ENCODE assay signal across 15 mouse cellular contexts in genomic region chr4:122909572-122910189, GRCm38 (mm10). TPM values are rescaled to one million over a fixed set of nuclear protein-coding genes. Genes with fewer than 3 reads are reported as not detected.
DNase-seq lines count a peak whose midpoint lies in the region; ATAC-seq lines count a peak whose summit lies in the region.
"Had no signal": no experiment of that assay in that cellular context is flagged by ENCODE, and none has a peak within 500 bp of the region (broad histone marks: within the 10 kb centered on the region; RNA-seq: fewer than 3 reads in every experiment).

No protein-coding gene starts in this region.

- no peaks in the 10 kb centered on the region for H3K36me3 ChIP-seq in kidney, embryonic 16.5 days (ENCODE audit: insufficient read depth, low read length)
- no peaks in the 10 kb centered on the region for H3K36me3 ChIP-seq in liver, embryonic 12.5 days
- H3K36me3 ChIP-seq in heart, embryonic 12.5 days, result no peaks in the 10 kb centered on the region
- H3K36me3 ChIP-seq: embryonic facial prominence, embryonic 12.5 days; intestine, embryonic 15.5 days; limb, embryonic 13.5 days had no signal

- no peak overlapping the region for H3K4me3 ChIP-seq in kidney, embryonic 16.5 days (ENCODE audit: low read length)
- no peak overlapping the region for H3K4me3 ChIP-seq in liver, embryonic 12.5 days
- H3K4me3 ChIP-seq in heart, embryonic 12.5 days, result no peak overlapping the region
- H3K4me3 ChIP-seq: embryonic facial prominence, embryonic 12.5 days; intestine, embryonic 15.5 days; limb, embryonic 13.5 days had no signal

- no peak overlapping the region for H3K4me2 ChIP-seq in kidney, embryonic 16.5 days (replicated peaks; ENCODE audit: low read depth, low read length)
- no peak overlapping the region for H3K4me2 ChIP-seq in liver, embryonic 12.5 days
- no peak overlapping the region for H3K4me2 ChIP-seq in heart, embryonic 12.5 days
- H3K4me2 ChIP-seq: embryonic facial prominence, embryonic 12.5 days; intestine, embryonic 15.5 days; limb, embryonic 13.5 days had no signal

- H3K9ac ChIP-seq in kidney, embryonic 16.5 days (replicated peaks; ENCODE audit: low read length), result no peak overlapping the region
- no peak overlapping the region for H3K9ac ChIP-seq in liver, embryonic 12.5 days
- H3K9ac ChIP-seq in heart, embryonic 12.5 days, result no peak overlapping the region
- H3K9ac ChIP-seq: embryonic facial prominence, embryonic 12.5 days; intestine, embryonic 15.5 days; limb, embryonic 13.5 days had no signal

- intact Hi-C loops in heart, postnatal 36 days (cut with DNase I), result loop anchor here (2.0 to 5.0 kb wide), 2 partner anchors 75 to 173 kb away; no protein-coding TSS in a partner anchor

- no peak overlapping the region for H3K27ac ChIP-seq in kidney, embryonic 16.5 days (ENCODE audit: low read length)
- H3K27ac ChIP-seq in liver, embryonic 12.5 days, result no peak overlapping the region
- H3K27ac ChIP-seq in heart, embryonic 12.5 days (ENCODE audit: poor library complexity, severe bottlenecking), result no peak overlapping the region
- H3K27ac ChIP-seq: embryonic facial prominence, embryonic 12.5 days; intestine, embryonic 15.5 days; limb, embryonic 13.5 days had no signal

- H3K4me1 ChIP-seq in kidney, embryonic 16.5 days (ENCODE audit: insufficient read depth, low read length), result no peaks in the 10 kb centered on the region
- no peaks in the 10 kb centered on the region for H3K4me1 ChIP-seq in liver, embryonic 12.5 days
- peaks cover 7% of the 10 kb centered on the region; the same call in 1 of the 2 replicates for H3K4me1 ChIP-seq in heart, embryonic 12.5 days (replicated peaks)
- H3K4me1 ChIP-seq: embryonic facial prominence, embryonic 12.5 days; intestine, embryonic 15.5 days had no signal

- WGBS in kidney, embryonic 16.5 days, result 49% methylated on average over 12 of the region's 12 CpGs
- 63% methylated on average over 12 of the region's 12 CpGs for WGBS in liver, embryonic 12.5 days (ENCODE audit: insufficient replicate concordance)
- WGBS in heart, embryonic 12.5 days, result 51% methylated on average over 12 of the region's 12 CpGs

- ATAC-seq in kidney, embryonic 16.5 days (ENCODE audit: low FRiP score, low TSS enrichment), result 0 out of 2 replicates have a peak, but pooled peaks have one; percentile 39
- no peak for ATAC-seq in liver, embryonic 12.5 days
- no peak for ATAC-seq in heart, embryonic 12.5 days (ENCODE audit: insufficient number of reproducible peaks, low FRiP score)
- ATAC-seq: intestine, embryonic 15.5 days; Patski had no signal

- no peaks in the 10 kb centered on the region for H3K27me3 ChIP-seq in kidney, embryonic 16.5 days (ENCODE audit: insufficient read depth, low read length)
- no peaks in the 10 kb centered on the region for H3K27me3 ChIP-seq in liver, embryonic 12.5 days (replicated peaks)
- no peaks in the 10 kb centered on the region for H3K27me3 ChIP-seq in heart, embryonic 12.5 days (replicated peaks)
- H3K27me3 ChIP-seq: embryonic facial prominence, embryonic 12.5 days; intestine, embryonic 15.5 days; limb, embryonic 13.5 days; Patski had no signal

- no peak for DNase-seq in kidney, postnatal 14 days
- peak; percentile 39 to 70 for DNase-seq in frontal cortex, adult 2 months (ENCODE audit: extremely low spot score in 1 of 2, low spot score in 1 of 2)
- peak; percentile 34 to 44 for DNase-seq in layer of hippocampus, postnatal 25 days (ENCODE audit: extremely low spot score in 1 of 2, low spot score in 1 of 2)
- DNase-seq in right cerebral cortex, postnatal 10 days (ENCODE audit: low spot score in 2 of 2), result peak; percentile 70 to 80
- no peak for DNase-seq in heart, postnatal 36 days
- DNase-seq: heart, adult 11 months; lung, postnatal 10 days; spleen, adult 18-20 months had no signal

- peaks cover 11% of the 10 kb centered on the region; the same call in 1 of the 2 replicates for H3K9me3 ChIP-seq in kidney, embryonic 16.5 days (ENCODE audit: low read length)
- H3K9me3 ChIP-seq in liver, embryonic 12.5 days (replicated peaks), result peaks cover 13% of the 10 kb centered on the region; the same call in 1 of the 2 replicates
- H3K9me3 ChIP-seq in heart, embryonic 12.5 days (replicated peaks), result peaks cover 19% of the 10 kb centered on the region

RNA-seq across cellular contexts. Expression of gene Cap1, which starts 23.8 kb away (rescaled TPM):
- polyA plus RNA-seq in kidney, embryonic 16.5 days (2015; fragmentation: Nextera tagmentation; extraction: Ambion mirVana), result 79.7 and 90.2 TPM in 2 replicates
- polyA plus RNA-seq in frontal cortex, adult 2 months (2012; rRNA removed), result 142 and 146 TPM in 2 replicates
- 100 to 1,000 TPM; 299 to 313 TPM for total RNA-seq in layer of hippocampus, postnatal 25 days (2021)
- 30.3 and 31.6 TPM in 2 replicates for polyA plus RNA-seq in liver, embryonic 12.5 days (2016; fragmentation: Nextera tagmentation; extraction: Ambion mirVana)
- total RNA-seq in heart, postnatal 36 days (2021), result 10 to 100 TPM; 50.6 to 56.1 TPM
- polyA plus RNA-seq in heart, embryonic 12.5 days (2016; fragmentation: Nextera tagmentation; extraction: Ambion mirVana), result 46.4 and 47.6 TPM in 2 replicates

RNA-seq across cellular contexts. Expression of gene Mfsd2a, which starts 51.3 kb away (rescaled TPM):
- polyA plus RNA-seq in kidney, embryonic 16.5 days (2015; fragmentation: Nextera tagmentation; extraction: Ambion mirVana), result 3.1 and 3.4 TPM in 2 replicates
- 40.7 and 40.8 TPM in 2 replicates for polyA plus RNA-seq in frontal cortex, adult 2 months (2012; rRNA removed)
- 10 to 100 TPM; 37.9 to 54.8 TPM for total RNA-seq in layer of hippocampus, postnatal 25 days (2021)
- polyA plus RNA-seq in liver, embryonic 12.5 days (2016; fragmentation: Nextera tagmentation; extraction: Ambion mirVana), result 0.14 and 0.28 TPM in 2 replicates
- under 1 TPM in 1 of 2 experiments, not detected in 1; 0.42 TPM for total RNA-seq in heart, postnatal 36 days (2021)
- polyA plus RNA-seq in heart, embryonic 12.5 days (2016; fragmentation: Nextera tagmentation; extraction: Ambion mirVana), result 1.1 and 1.8 TPM in 2 replicates

Comparison
In these comparisons a context has a peak if more than half of its experiments do, and no peak if none do; other contexts are left out.
1. DNase-seq: peak in frontal cortex, adult 2 months (2 of 2), layer of hippocampus, postnatal 25 days (2 of 2) and right cerebral cortex, postnatal 10 days (2 of 2); none in kidney, postnatal 14 days (single experiment) and heart, postnatal 36 days (0 of 2).